Mouse (Mus musculus) small intestine, adult 10 weeks (tissue): ENCODE results near the gene Popdc2. TPM values are rescaled to one million over a fixed set of nuclear protein-coding genes. Genes with fewer than 3 reads are reported as not detected.

Experiments used
- polyA plus RNA-seq: library from polyadenylated mRNA; stranded (reverse); fragments of 350-450 nt; fragmentation: Illumina TruSeq; extraction: RNeasy Lipid Tissue Mini Kit (QIAGEN cat#74804); gene quantifications from one replicate; pipeline ENCODE4 v1.2.3, GENCODE M21; 2014; ENCODE audit warnings: low replicate concordance

Popdc2 gene
- polyA plus RNA-seq: 0.33 TPM

GRCm38 (mm10) chr16:38361933-38362332 lies at the start of gene Popdc2:
Gene Popdc2 (plus strand): TSS chr16:38362209.

GRCm38 (mm10) chr16:38341396-38342324 lies 20.3 kb upstream of the Popdc2 start, which contains the start of gene Maats1:
Gene Maats1 (minus strand): TSS chr16:38342143.

GRCm38 (mm10) chr16:38346529-38347325 lies 15.3 kb upstream of the Popdc2 start, which contains the start of the genes Cox17 and Gm21987:
Gene Cox17 (plus strand): TSS chr16:38346991.
Gene Gm21987 (plus strand): TSS chr16:38347040.

Other genes starting within 250 kb of the Popdc2 start
- 8.4 TPM for gene Nr1i2, start 67.4 kb upstream of the Popdc2 start, polyA plus RNA-seq
- 0.15 TPM for gene Maats1, start 20.1 kb upstream of the Popdc2 start, polyA plus RNA-seq
- gene Cox17, start 15.2 kb upstream of the Popdc2 start, polyA plus RNA-seq: 151 TPM
- not detected for gene Gm21987, start 15.2 kb upstream of the Popdc2 start, polyA plus RNA-seq
- gene Pla1a, start 70.9 kb downstream of the Popdc2 start, polyA plus RNA-seq: 0.56 TPM
- 6.9 TPM for gene Adprh, start 90.5 kb downstream of the Popdc2 start, polyA plus RNA-seq
- gene Cd80, start 93.4 kb downstream of the Popdc2 start, polyA plus RNA-seq: 2.5 TPM
- 11.7 TPM for gene Timmdc1, start 160.5 kb downstream of the Popdc2 start, polyA plus RNA-seq
- 17.2 TPM for gene Poglut1, start 188.0 kb downstream of the Popdc2 start, polyA plus RNA-seq
- 33.2 TPM for gene Tmem39a, start 196.5 kb downstream of the Popdc2 start, polyA plus RNA-seq